ENCODE assay signal across 8 mouse cellular contexts in the genomic region with DNA sequence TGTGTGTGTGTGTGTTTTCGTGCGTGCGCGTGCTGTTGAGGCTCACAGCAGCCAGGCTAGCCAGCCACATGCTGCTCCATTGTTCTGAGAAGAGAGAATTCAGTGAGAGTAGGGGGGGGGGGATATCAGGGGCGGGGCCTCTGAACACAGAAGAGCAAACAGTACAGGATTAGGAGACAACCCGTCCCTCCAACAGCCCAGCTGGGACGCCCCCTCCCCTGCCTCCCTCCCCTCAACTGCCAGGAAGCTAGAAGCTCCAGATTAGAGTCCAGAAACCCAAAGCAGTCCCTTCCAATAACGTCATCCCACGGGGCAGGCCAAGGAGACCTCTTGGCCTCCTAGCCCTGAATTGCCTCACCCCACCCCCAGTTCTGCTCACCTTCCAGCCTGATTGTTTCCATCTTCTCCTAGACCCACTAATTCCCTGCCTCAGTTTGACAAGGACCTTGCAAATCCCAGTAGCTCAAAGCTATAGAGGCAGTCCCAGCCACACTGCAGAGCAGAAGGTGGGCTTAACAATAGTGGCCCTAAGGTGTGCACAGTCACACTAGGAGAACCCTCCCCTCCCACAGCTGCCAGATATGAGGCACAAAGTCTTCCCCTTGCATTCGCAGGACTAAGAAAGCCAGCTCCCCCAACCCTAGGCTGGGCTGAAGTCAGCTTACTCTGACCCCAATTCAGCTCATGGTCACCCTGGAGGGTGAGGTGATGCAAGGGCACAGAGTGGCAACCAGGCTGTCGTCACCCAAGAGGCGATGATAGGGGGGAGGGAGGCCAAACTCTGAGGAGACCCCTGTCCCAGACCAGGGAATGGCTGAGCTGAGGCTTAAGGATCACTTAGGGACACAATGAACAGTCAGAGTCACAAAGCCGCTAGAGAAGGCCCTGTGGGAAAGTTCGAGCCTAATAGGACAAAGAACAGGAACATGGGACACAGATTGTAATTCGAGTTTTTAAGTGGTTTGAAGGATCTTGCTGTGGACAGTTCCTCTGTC. TPM values are rescaled to one million over a fixed set of nuclear protein-coding genes. Genes with fewer than 3 reads are reported as not detected.
A peak's percentile ranks its signal among the peaks of the same experiment; 100 is the strongest.
DNase-seq lines count a peak whose midpoint lies in the region; ATAC-seq and TF ChIP-seq lines count a peak whose summit lies in the region.

No protein-coding gene starts in this region.

- peak overlapping the region; percentile 74; the same call in 1 of the 2 replicates for H3K4me3 ChIP-seq in kidney, adult 2 months (ENCODE audit: insufficient read depth, low read depth, low read length)
- H3K4me3 ChIP-seq in bone marrow, adult 2 months (replicated peaks; ENCODE audit: control insufficient read depth, low read depth, low read length), result peak overlapping the region; percentile 70
- H3K4me3 ChIP-seq in hindbrain, embryonic 11.5 days (ENCODE audit: low read depth, low read length), result peak overlapping the region; percentile 71
- H3K4me3 ChIP-seq in midbrain, embryonic 11.5 days (ENCODE audit: low read depth, low read length), result peak overlapping the region; percentile 55

- H3K9ac ChIP-seq in hindbrain, embryonic 11.5 days (ENCODE audit: low read depth, low read length), result peak overlapping the region; percentile 83
- peak overlapping the region; percentile 73 for H3K9ac ChIP-seq in midbrain, embryonic 11.5 days (ENCODE audit: low read length)

- ATAC-seq in hindbrain, embryonic 11.5 days (ENCODE audit: low FRiP score), result peak; percentile 61
- ATAC-seq in midbrain, embryonic 11.5 days (ENCODE audit: low FRiP score), result peak; percentile 71
- ATAC-seq in frontal cortex, adult (ENCODE audit: low TSS enrichment), result no peak

- H3K27ac ChIP-seq in kidney, adult 2 months (ENCODE audit: insufficient read depth, low read depth, low read length), result no peak overlapping the region
- H3K27ac ChIP-seq in bone marrow, adult 2 months (ENCODE audit: control insufficient read depth, insufficient read depth, low read depth, low read length, poor library complexity), result peak overlapping the region; percentile 40; the same call in 1 of the 2 replicates
- peak overlapping the region; percentile 79 for H3K27ac ChIP-seq in hindbrain, embryonic 11.5 days (ENCODE audit: low read depth, low read length)
- peak overlapping the region; percentile 84 for H3K27ac ChIP-seq in midbrain, embryonic 11.5 days (ENCODE audit: low read depth, low read length)

- DNase-seq in kidney, adult 2 months, result no peak
- DNase-seq in kidney, adult 8-10 months, result no peak
- DNase-seq in hindbrain, embryonic 11.5 days (ENCODE audit: low spot score), result peak; percentile 75
- peak; percentile 94 for DNase-seq in midbrain, embryonic 11.5 days (ENCODE audit: low spot score, missing footprints)
- DNase-seq in right cerebral cortex, adult 18-20 months, result no peak
- no peak for DNase-seq in natural killer cell, adult 2 months (ENCODE audit: low spot score in 2 of 2)

- 51% methylated on average over 14 of the region's 15 CpGs for WGBS in kidney, adult 2 months
- 61% methylated on average over 15 of the region's 15 CpGs for WGBS in bone marrow, adult 2 months
- WGBS in hindbrain, embryonic 11.5 days, result 6% methylated on average over 14 of the region's 15 CpGs
- 1% methylated on average over 15 of the region's 15 CpGs for WGBS in midbrain, embryonic 11.5 days

- H3K9me3 ChIP-seq in hindbrain, embryonic 11.5 days (ENCODE audit: control insufficient read depth, low read length), result no peaks in the 10 kb centered on the region
- H3K9me3 ChIP-seq in midbrain, embryonic 11.5 days (ENCODE audit: control insufficient read depth, low read length), result no peaks in the 10 kb centered on the region

- H3K4me1 ChIP-seq in kidney, adult 2 months (ENCODE audit: control insufficient read depth, insufficient read depth, low read length), result peaks cover 10% of the 10 kb centered on the region; the same call in 1 of the 2 replicates
- peaks cover 10% of the 10 kb centered on the region for H3K4me1 ChIP-seq in bone marrow, adult 2 months (ENCODE audit: control insufficient read depth, insufficient read depth, low read length)
- H3K4me1 ChIP-seq in hindbrain, embryonic 11.5 days (replicated peaks; ENCODE audit: control insufficient read depth, insufficient read depth, low read length), result peaks cover 11% of the 10 kb centered on the region; the same call in 1 of the 2 replicates
- peaks cover 28% of the 10 kb centered on the region for H3K4me1 ChIP-seq in midbrain, embryonic 11.5 days (ENCODE audit: control insufficient read depth, insufficient read depth, low read length)

- no peaks in the 10 kb centered on the region for H3K36me3 ChIP-seq in kidney, adult 2 months (ENCODE audit: control insufficient read depth, insufficient read depth, low read length)
- H3K36me3 ChIP-seq in hindbrain, embryonic 11.5 days (ENCODE audit: control insufficient read depth, insufficient read depth, low read length), result no peaks in the 10 kb centered on the region
- no peaks in the 10 kb centered on the region for H3K36me3 ChIP-seq in midbrain, embryonic 11.5 days (ENCODE audit: control insufficient read depth, insufficient read depth, low read length)

- TF ChIP-seq POLR2A in kidney, adult 2 months (IDR thresholded peaks at IDR 0.05; ENCODE audit: low read depth, low read length), result no peak
- TF ChIP-seq POLR2A in bone marrow, adult 2 months (IDR thresholded peaks at IDR 0.05; ENCODE audit: borderline replicate concordance, control insufficient read depth, low read depth, low read length), result no peak

- TF ChIP-seq CTCF in kidney, adult 2 months (conservative IDR thresholded peaks at IDR 0.05; ENCODE audit: insufficient read depth, insufficient read length, low read depth, low read length), result no peak
- no peak for TF ChIP-seq CTCF in bone marrow, adult 2 months (IDR thresholded peaks at IDR 0.05; ENCODE audit: control insufficient read depth, insufficient read depth, low read length)

- peak overlapping the region; percentile 62 for H3K4me2 ChIP-seq in hindbrain, embryonic 11.5 days (replicated peaks; ENCODE audit: low read depth, low read length)
- H3K4me2 ChIP-seq in midbrain, embryonic 11.5 days, result peak overlapping the region; percentile 50

- H3K27me3 ChIP-seq in kidney, adult 2 months (replicated peaks; ENCODE audit: control insufficient read depth, insufficient read depth, low read length), result no peaks in the 10 kb centered on the region
- no peaks in the 10 kb centered on the region; the same call in 1 of the 2 replicates for H3K27me3 ChIP-seq in hindbrain, embryonic 11.5 days (ENCODE audit: control insufficient read depth, insufficient read depth, low read length)
- H3K27me3 ChIP-seq in midbrain, embryonic 11.5 days (ENCODE audit: control insufficient read depth, insufficient read depth, low read length), result peaks cover 12% of the 10 kb centered on the region

RNA-seq across cellular contexts. Expression of a gene that starts 1.6 kb away (rescaled TPM):
- 55.0 and 56.1 TPM in 2 replicates for polyA plus RNA-seq in kidney, adult 2 months (2012; rRNA removed)
- 66.5 and 76.5 TPM in 2 replicates for polyA plus RNA-seq in bone marrow, adult 2 months (2011; ENCODE audit: insufficient read depth, insufficient read length, low replicate concordance, missing spikeins)
- polyA plus RNA-seq in hindbrain, embryonic 11.5 days (2014; fragmentation: Nextera tagmentation; extraction: Ambion mirVana), result 78.1 and 79.4 TPM in 2 replicates
- 82.5 and 85.0 TPM in 2 replicates for polyA plus RNA-seq in midbrain, embryonic 11.5 days (2014; fragmentation: Nextera tagmentation; extraction: Ambion mirVana)

RNA-seq across cellular contexts. Expression of a gene that starts 10.2 kb away (rescaled TPM):
- 0.56 and 0.64 TPM in 2 replicates for polyA plus RNA-seq in kidney, adult 2 months (2012; rRNA removed)
- not detected in 2 replicates for polyA plus RNA-seq in bone marrow, adult 2 months (2011; ENCODE audit: insufficient read depth, insufficient read length, low replicate concordance, missing spikeins)
- polyA plus RNA-seq in hindbrain, embryonic 11.5 days (2014; fragmentation: Nextera tagmentation; extraction: Ambion mirVana), result not detected in 2 replicates
- not detected in 2 replicates for polyA plus RNA-seq in midbrain, embryonic 11.5 days (2014; fragmentation: Nextera tagmentation; extraction: Ambion mirVana)

RNA-seq across cellular contexts. Expression of a gene that starts 32.8 kb away (rescaled TPM):
- 13.4 and 13.8 TPM in 2 replicates for polyA plus RNA-seq in kidney, adult 2 months (2012; rRNA removed)
- 8.0 TPM in 2 replicates for polyA plus RNA-seq in bone marrow, adult 2 months (2011; ENCODE audit: insufficient read depth, insufficient read length, low replicate concordance, missing spikeins)
- polyA plus RNA-seq in hindbrain, embryonic 11.5 days (2014; fragmentation: Nextera tagmentation; extraction: Ambion mirVana), result 15.8 and 20.2 TPM in 2 replicates
- 19.0 and 23.1 TPM in 2 replicates for polyA plus RNA-seq in midbrain, embryonic 11.5 days (2014; fragmentation: Nextera tagmentation; extraction: Ambion mirVana)

RNA-seq across cellular contexts. Expression of a gene that starts 32.9 kb away (rescaled TPM):
- polyA plus RNA-seq in kidney, adult 2 months (2012; rRNA removed), result 64.2 and 66.6 TPM in 2 replicates
- polyA plus RNA-seq in bone marrow, adult 2 months (2011; ENCODE audit: insufficient read depth, insufficient read length, low replicate concordance, missing spikeins), result 23.4 and 41.4 TPM in 2 replicates
- 40.3 and 43.3 TPM in 2 replicates for polyA plus RNA-seq in hindbrain, embryonic 11.5 days (2014; fragmentation: Nextera tagmentation; extraction: Ambion mirVana)
- polyA plus RNA-seq in midbrain, embryonic 11.5 days (2014; fragmentation: Nextera tagmentation; extraction: Ambion mirVana), result 36.3 and 38.0 TPM in 2 replicates

Comparison
In these comparisons a context has a peak if more than half of its experiments do, and no peak if none do; other contexts are left out.
1. DNase-seq: peak in hindbrain, embryonic 11.5 days (single experiment) and midbrain, embryonic 11.5 days (single experiment); none in kidney, adult 2 months (single experiment), kidney, adult 8-10 months (0 of 2), right cerebral cortex, adult 18-20 months (single experiment) and natural killer cell, adult 2 months (0 of 2).
2. Peak in every context shown above with its lines, with median percentiles within 50 percentile points of each other: H3K4me3 ChIP-seq.